Mouse (Mus musculus): ENCODE measurements around the gene Lsamp.

The Lsamp gene

GRCm38 (mm10) chr16:40639621-40640371 lies 655.6 kb downstream of the Lsamp start:
- DNase-seq (ENCODE audit: extremely low read depth, insufficient read length, low spot score) = no peak

DNA sequence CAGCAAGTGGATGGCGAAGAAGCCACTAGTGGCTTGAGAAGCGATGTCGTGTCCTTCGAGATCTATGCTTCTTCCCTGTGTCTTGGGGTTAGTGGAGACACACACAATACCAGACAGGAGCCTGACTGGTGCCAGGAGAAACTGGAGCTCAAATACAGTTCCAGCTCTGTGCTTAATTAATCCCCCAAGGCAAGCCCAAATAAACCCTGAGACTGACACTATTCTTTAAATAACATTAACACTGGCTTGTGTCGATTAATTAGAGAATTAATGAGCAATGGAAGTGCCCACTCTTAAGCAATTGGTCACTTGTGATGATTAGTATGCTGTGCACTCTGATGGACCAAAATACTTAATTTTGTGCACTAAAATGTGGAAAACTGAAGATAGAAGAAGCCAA lies 668.6 kb downstream of the Lsamp start:
- DNase-seq (ENCODE audit: extremely low read depth, insufficient read length, low spot score) = no peak

GRCm38 (mm10) chr16:40653508-40653907 lies 669.3 kb downstream of the Lsamp start:
- no peak for DNase-seq (ENCODE audit: extremely low read depth, insufficient read length, low spot score)

DNA sequence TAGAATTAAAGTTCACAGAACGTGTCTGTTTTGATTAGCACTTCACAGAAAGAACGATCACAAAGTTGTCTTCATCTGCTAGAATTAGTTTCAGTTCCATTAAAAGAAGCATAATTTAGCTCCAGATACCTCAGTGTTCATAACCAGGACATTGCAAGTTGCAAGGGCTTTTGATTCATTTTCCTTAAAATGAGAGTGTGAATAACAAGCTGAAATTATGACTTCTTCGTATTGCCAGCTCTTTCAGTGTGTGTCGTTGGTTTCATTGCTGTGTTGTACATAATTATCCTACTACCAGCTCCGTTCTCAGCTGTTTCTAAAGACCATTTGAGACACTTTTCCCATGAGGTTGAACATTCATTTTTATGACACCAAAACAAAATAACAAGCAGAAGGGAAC lies 672.2 kb downstream of the Lsamp start:
- DNase-seq (ENCODE audit: extremely low read depth, insufficient read length, low spot score) = no peak

GRCm38 (mm10) chr16:40656871-40657270 lies 672.7 kb downstream of the Lsamp start:
- DNase-seq (ENCODE audit: extremely low read depth, insufficient read length, low spot score) = no peak

GRCm38 (mm10) chr16:40685531-40685930 lies 701.4 kb downstream of the Lsamp start:
- no peak for DNase-seq (ENCODE audit: extremely low read depth, insufficient read length, low spot score)

DNA sequence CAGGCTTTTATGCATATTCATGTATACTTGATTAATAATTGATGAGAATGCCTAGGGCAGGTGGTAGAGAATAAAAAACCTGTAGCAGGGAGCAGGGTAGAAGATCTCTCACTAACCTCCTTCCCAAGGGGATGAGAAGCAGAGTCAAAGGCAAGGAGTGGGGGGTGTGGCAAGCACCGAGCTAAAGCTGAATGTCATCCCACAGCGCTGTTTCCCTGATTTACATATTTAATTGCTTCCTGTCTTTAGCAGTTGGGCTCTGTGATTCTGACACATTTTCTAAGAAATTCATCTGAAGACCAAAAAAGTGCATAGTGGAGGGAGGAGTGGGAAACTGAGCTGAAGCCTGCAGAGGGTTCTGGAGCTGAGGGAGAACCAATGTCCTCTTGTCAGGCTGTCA lies 708.1 kb downstream of the Lsamp start:
- no peak for DNase-seq (ENCODE audit: extremely low read depth, insufficient read length, low spot score)

GRCm38 (mm10) chr16:40697253-40697652 lies 713.1 kb downstream of the Lsamp start:
- DNase-seq (ENCODE audit: extremely low read depth, insufficient read length, low spot score) = no peak

- no peak for DNase-seq (ENCODE audit: extremely low read depth, insufficient read length, low spot score)
Measured at GRCm38 (mm10) chr16:40708558-40708957, 724.4 kb downstream of the Lsamp start.

DNA sequence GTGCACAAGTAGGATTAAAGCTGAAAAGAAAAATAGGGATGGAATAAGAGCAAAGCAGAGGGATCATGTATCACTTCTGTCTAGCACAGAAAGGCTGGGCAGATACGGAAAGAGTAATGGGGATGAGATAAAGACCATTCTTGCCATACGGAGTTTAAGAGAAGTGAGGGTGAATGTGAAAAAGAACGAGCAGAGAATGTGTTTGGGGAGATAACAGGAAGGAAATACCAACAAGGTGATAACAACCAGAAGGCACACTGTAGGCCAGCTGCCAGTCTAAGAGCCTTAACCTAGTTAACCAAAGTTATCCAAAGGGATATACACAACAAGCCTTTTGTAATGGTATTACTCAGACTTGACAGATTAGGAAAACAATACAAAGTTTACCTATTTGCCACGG lies 725.4 kb downstream of the Lsamp start:
- DNase-seq (ENCODE audit: extremely low read depth, insufficient read length, low spot score) = no peak

DNA sequence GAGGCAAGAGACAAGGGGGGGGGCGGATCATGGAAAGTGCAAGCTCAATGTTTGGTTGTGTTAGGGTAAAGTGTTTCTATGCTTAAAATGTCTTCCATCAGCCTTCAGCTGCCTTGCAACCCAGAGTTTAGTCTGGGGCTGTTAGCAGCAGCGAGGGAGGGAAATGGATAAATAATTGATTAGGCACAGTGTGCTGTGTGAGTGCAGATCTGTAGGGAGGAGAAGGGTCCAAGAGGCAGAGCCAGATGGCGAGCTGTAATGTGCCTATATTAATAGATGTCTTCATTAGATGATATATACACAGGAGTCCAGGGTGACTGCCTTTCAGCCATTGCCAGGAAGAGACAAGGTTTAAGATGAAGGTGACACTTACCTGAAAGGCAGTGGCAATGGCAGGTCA lies 725.9 kb downstream of the Lsamp start:
- no peak for DNase-seq (ENCODE audit: extremely low read depth, insufficient read length, low spot score)

GRCm38 (mm10) chr16:40710491-40710890 lies 726.3 kb downstream of the Lsamp start:
- DNase-seq (ENCODE audit: extremely low read depth, insufficient read length, low spot score) = no peak

DNA sequence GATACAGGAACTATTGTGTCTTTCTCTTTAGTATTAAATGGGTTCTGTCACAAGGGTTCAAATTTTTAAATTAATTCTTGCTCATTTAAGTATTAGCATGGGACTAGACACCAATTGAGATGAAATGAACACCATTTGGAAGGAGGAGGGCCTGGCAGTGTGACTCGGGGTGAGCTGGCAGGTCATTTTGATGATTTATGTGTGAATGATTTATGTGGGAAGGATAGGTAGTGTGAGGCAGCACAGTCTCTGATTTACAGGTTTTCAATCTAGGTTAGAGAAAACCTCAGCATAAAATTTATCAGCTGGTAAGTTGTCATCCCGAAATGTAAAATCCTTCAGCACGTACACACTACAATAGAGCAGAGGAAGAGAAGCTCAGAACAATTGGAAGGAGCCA lies 729.6 kb downstream of the Lsamp start:
- no peak for DNase-seq (ENCODE audit: extremely low read depth, insufficient read length, low spot score)

DNA sequence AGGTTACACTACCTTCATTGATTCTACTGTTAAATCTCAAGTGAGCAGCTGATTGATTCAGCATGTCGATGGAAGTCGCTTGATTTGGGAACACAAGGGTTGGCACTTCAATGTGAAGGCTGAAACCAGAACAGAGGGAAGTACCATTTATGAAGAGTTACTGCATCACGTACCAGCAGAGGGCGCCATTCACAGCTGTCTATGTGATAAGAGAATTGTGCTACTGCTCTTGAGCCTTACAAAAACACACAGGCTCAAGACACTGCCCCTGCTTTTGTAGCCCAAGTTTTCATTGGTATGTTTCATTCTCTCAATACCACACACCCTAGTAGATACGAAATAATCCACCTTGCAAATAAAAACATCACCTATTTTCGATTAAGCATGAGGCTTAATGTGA lies 754.9 kb downstream of the Lsamp start:
- no peak for DNase-seq (ENCODE audit: extremely low read depth, insufficient read length, low spot score)

GRCm38 (mm10) chr16:40739771-40740170 lies 755.6 kb downstream of the Lsamp start:
- DNase-seq (ENCODE audit: extremely low read depth, insufficient read length, low spot score) = no peak

GRCm38 (mm10) chr16:40740273-40740672 lies 756.1 kb downstream of the Lsamp start:
- DNase-seq (ENCODE audit: extremely low read depth, insufficient read length, low spot score) = no peak

GRCm38 (mm10) chr16:40827191-40827590 lies 843.0 kb downstream of the Lsamp start:
- no peak for DNase-seq (ENCODE audit: extremely low read depth, insufficient read length, low spot score)

- no peak for DNase-seq (ENCODE audit: extremely low read depth, insufficient read length, low spot score)
Measured at GRCm38 (mm10) chr16:40831536-40831935, 847.4 kb downstream of the Lsamp start.

DNA sequence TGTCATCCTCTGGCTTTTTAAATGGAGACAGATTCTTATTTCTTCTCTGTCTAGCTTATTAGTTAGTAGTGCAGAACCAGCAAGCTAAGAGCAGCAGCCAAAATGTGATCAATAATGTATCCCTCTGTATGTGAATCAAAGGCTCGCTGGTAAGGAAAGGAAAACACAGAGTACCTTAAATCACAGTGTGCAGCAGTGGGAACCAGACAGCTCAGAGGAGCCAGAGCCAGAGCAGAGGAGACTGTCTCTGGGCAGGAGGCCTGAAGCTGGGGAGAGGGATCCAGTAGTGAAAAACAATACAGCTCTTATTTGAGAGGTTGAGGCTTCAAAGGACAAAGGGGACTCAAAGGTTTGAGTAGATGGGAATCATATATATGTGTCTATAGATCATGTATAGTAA lies 857.6 kb downstream of the Lsamp start:
- DNase-seq (ENCODE audit: extremely low read depth, insufficient read length, low spot score) = no peak

DNA sequence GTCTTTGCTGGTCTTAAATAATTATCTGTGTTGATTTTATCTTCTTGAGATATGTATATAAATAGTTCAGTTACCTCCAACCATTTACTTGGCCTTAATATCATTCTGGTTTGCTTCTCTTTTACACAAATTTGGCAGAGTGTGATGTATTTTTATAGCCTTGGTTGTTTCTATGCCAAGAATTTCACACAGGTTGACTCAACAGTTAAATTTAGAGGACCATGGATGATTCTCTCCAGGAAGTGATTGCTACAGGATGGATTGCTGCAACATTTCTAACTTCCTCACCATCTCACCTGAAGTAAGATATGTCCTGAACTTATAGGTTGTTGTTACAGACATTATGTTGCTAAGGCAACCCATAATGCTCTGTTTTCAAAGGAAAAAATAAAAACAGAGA lies 882.6 kb downstream of the Lsamp start:
- DNase-seq (ENCODE audit: extremely low read depth, insufficient read length, low spot score) = no peak

DNA sequence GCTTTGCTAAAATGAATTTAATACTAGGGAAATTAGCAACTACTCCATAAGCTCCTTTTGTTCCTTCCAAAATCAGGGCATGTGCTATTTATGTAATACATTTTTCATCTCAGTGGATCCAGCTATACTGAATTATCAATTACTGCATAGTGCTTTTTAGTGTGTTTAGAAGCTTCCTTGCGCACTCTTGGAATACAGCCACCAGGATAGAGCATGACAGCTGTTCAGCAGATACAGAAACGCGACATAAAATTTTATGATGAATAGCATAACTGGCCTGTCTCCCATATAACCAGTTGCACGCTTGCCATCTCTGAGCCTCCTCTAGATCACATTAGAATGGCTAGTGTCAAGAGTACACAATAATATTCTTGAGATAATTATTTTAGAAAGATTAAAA lies 894.1 kb downstream of the Lsamp start:
- no peak for DNase-seq (ENCODE audit: extremely low read depth, insufficient read length, low spot score)

DNA sequence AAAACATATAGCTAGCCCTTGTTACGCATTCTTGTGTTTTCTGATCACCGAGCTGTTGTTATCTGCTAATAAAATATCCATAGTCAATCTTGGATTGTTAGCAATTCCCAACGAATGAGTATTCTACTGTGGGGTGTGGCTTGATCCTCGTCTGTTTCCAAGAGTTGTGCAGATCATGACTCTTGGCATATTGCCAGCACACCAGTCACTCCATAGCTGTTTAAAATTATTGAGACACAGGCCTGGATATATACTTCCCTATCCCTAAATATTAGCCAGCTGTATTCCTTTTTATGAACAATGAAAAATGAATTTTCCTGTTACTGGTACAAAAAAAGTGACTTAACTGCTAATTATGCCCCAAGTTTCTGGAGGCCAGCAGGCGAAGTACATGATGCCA lies 897.8 kb downstream of the Lsamp start:
- DNase-seq (ENCODE audit: extremely low read depth, insufficient read length, low spot score) = no peak

DNA sequence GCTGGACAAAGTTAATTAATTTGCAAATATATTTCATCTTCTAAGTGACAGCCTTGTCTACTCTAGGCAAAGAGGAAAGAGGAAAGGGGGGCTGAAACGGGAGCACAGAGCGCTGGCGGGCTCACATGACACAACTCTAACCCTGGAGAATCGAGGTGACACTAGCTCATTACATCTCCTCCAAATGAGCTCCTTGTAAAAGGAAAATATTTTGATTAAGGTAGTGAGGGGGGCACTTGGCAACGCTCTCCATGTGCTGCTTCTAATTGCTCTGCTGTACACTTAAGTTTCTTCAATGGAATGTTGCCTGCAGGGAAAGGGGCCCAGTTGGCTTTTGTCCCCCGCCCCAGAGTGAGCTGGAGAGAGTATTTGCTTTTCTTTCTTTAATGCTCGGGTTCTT lies 907.2 kb downstream of the Lsamp start:
- no peak for DNase-seq (ENCODE audit: extremely low read depth, insufficient read length, low spot score)

Measured in 3134 (cell line).